Mouse (Mus musculus): ENCODE measurements around the gene Olfr1537. TPM values are rescaled to one million over a fixed set of nuclear protein-coding genes. Genes with fewer than 3 reads are reported as not detected.

The Olfr1537 gene
- not detected for polyA plus RNA-seq (2015; fragmentation: Illumina TruSeq; extraction: RNeasy Lipid Tissue Mini Kit (QIAGEN cat#74804); ENCODE audit: low read depth, low replicate concordance)

DNA sequence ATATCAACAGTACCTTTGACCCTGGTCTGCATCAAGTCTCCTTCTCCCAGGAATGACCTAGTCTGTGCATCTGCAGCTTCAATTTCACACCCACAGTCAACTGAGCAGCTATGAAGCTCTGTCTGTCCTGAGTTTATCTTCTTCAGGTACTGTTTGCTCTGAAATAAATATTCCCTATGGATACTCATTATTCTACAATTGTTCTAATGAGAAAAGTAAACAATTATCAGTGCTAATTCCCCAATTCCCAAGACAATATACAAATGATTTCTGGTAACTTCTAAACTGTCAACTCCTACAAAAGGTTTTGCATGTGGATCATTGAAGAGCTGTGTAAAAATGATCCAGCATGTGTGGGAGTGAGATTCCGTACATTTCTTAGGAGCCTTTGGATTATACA lies at the start of gene Olfr1537:
Gene Olfr1537, minus strand, starts transcription at position 101 of the 400 bp plus-strand sequence.

DNA sequence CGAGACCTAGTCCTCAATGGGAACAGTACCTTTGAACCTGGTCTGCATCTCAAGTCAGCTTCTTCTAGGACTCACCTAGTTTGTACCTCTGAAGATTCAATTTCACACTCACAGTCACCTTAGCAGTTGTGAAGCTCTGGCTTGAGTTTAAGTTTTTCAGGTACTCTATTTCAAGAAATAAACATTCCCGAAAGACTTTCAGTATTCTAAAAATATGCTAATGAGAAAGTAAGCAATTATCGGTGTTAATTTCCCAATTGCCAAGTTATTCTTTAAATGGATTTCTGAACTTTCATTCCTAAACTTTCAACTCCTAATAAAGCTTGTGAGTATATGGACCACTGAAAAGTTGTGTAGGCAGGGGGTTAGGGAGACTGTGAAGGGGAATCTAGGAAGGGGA lies 26.9 kb upstream of the Olfr1537 start, which contains the start of gene Olfr945:
Gene Olfr945, minus strand, starts transcription at position 101 of the 400 bp plus-strand sequence.

DNA sequence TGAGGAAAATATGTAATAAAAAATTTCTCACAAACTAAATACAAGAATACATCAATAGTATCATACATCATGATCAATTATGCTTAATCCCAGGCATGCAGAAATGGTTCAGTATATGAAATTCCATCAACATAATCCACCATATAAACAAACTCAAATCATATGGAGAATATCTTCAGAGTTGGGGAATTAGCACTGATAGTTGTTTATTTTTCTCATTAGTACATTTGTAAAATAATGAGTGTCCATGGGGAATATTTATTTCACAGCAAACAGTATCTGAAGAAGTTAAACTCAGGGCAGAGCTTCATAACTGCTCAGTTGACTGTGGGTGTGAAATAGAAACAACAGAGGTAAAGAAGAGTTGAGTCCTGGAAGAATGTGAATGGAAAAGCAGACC lies 48.2 kb downstream of the Olfr1537 start, which contains the start of gene Olfr944:
Gene Olfr944, plus strand, starts transcription at position 301 of the 400 bp plus-strand sequence.

Other genes starting within 250 kb of the Olfr1537 start
- not detected for gene Olfr146, start 226.6 kb downstream of the Olfr1537 start, polyA plus RNA-seq (2015; fragmentation: Illumina TruSeq; extraction: RNeasy Lipid Tissue Mini Kit (QIAGEN cat#74804); ENCODE audit: low read depth, low replicate concordance)
- gene Olfr937, start 185.0 kb downstream of the Olfr1537 start, polyA plus RNA-seq (2015; fragmentation: Illumina TruSeq; extraction: RNeasy Lipid Tissue Mini Kit (QIAGEN cat#74804); ENCODE audit: low read depth, low replicate concordance): not detected
- gene Olfr938, start 171.1 kb downstream of the Olfr1537 start, polyA plus RNA-seq (2015; fragmentation: Illumina TruSeq; extraction: RNeasy Lipid Tissue Mini Kit (QIAGEN cat#74804); ENCODE audit: low read depth, low replicate concordance): not detected
- gene Olfr27, start 121.9 kb downstream of the Olfr1537 start, polyA plus RNA-seq (2015; fragmentation: Illumina TruSeq; extraction: RNeasy Lipid Tissue Mini Kit (QIAGEN cat#74804); ENCODE audit: low read depth, low replicate concordance): not detected
- gene Olfr943, start 83.7 kb downstream of the Olfr1537 start, polyA plus RNA-seq (2015; fragmentation: Illumina TruSeq; extraction: RNeasy Lipid Tissue Mini Kit (QIAGEN cat#74804); ENCODE audit: low read depth, low replicate concordance): not detected
- gene Olfr944, start 48.1 kb downstream of the Olfr1537 start, polyA plus RNA-seq (2015; fragmentation: Illumina TruSeq; extraction: RNeasy Lipid Tissue Mini Kit (QIAGEN cat#74804); ENCODE audit: low read depth, low replicate concordance): not detected
- gene Olfr945, start 26.8 kb upstream of the Olfr1537 start, polyA plus RNA-seq (2015; fragmentation: Illumina TruSeq; extraction: RNeasy Lipid Tissue Mini Kit (QIAGEN cat#74804); ENCODE audit: low read depth, low replicate concordance): not detected
- gene Olfr948, start 76.1 kb upstream of the Olfr1537 start, polyA plus RNA-seq (2015; fragmentation: Illumina TruSeq; extraction: RNeasy Lipid Tissue Mini Kit (QIAGEN cat#74804); ENCODE audit: low read depth, low replicate concordance): not detected
- not detected for gene Olfr951, start 137.4 kb upstream of the Olfr1537 start, polyA plus RNA-seq (2015; fragmentation: Illumina TruSeq; extraction: RNeasy Lipid Tissue Mini Kit (QIAGEN cat#74804); ENCODE audit: low read depth, low replicate concordance)
- gene Olfr952, start 177.2 kb upstream of the Olfr1537 start, polyA plus RNA-seq (2015; fragmentation: Illumina TruSeq; extraction: RNeasy Lipid Tissue Mini Kit (QIAGEN cat#74804); ENCODE audit: low read depth, low replicate concordance): not detected
- not detected for gene Olfr954, start 206.7 kb upstream of the Olfr1537 start, polyA plus RNA-seq (2015; fragmentation: Illumina TruSeq; extraction: RNeasy Lipid Tissue Mini Kit (QIAGEN cat#74804); ENCODE audit: low read depth, low replicate concordance)
- not detected for gene Olfr955, start 221.9 kb upstream of the Olfr1537 start, polyA plus RNA-seq (2015; fragmentation: Illumina TruSeq; extraction: RNeasy Lipid Tissue Mini Kit (QIAGEN cat#74804); ENCODE audit: low read depth, low replicate concordance)
- not detected for gene Olfr44, start 244.0 kb upstream of the Olfr1537 start, polyA plus RNA-seq (2015; fragmentation: Illumina TruSeq; extraction: RNeasy Lipid Tissue Mini Kit (QIAGEN cat#74804); ENCODE audit: low read depth, low replicate concordance)

Measured in brain, adult 10 weeks (tissue).